Mouse (Mus musculus) spleen, adult 2 months (tissue): ENCODE measurements around the gene Cdk5rap3.

Source experiments
- CTCF ChIP-seq: fragments of 200-500 bp; IDR thresholded peaks from 2 replicates; pipeline ENCODE4 v1.5.1; 2011; ENCODE audit warnings: mild to moderate bottlenecking, inconsistent platforms; ENCODE audit not compliant: insufficient read depth, insufficient read length, insufficient replicate concordance; ENCODE audit errors: extremely low read depth
- POLR2A ChIP-seq: fragments of 200-500 bp; IDR thresholded peaks from 2 replicates; pipeline ENCODE4 v1.6.1; 2011; ENCODE audit warnings: low read depth, low read length, inconsistent platforms

DNA sequence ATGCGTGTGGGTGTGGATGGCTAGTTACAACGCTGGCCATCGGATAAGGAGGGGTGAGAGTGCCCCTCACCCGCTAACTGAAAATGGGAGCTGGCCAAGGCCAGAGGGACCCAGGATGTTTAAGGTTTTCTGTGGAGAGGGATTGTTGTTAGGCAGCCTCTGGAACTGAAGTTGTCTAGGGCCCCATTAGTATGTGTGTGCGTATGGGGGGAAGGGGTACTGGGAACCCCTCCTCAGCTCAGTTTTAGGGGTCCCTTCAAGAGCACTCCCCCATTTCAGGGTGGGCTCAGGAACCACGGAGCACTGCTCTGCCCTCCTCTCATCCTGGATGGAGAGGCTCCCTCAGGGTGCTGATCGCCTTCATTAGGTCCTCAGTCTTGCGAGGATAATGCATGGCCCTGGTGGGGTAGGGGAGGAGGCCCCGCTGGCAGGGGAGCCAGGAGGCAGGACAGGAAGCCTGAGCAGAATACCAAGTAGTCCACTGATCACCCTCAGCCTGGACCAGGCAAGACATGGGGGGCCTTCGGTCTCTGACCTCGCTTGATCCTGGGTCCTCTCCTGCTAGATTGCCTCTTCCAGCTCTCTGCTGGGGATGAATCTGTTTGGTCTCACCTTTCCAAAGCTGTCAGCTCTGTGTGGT lies 23.0 kb downstream of the Cdk5rap3 start:
- TF ChIP-seq CTCF (no peak), POLR2A (no peak)
